Mouse (Mus musculus) liver, embryonic 14.5 days (tissue): ENCODE measurements at regions not wholly inside any gene's neighbourhood (a gene's known extent, or its start where the extent isn't known, plus 50 kb on each side); places are given as distances from the start of the nearest gene placed in this dataset.

Experiments
- CTCF ChIP-seq: IDR thresholded peaks from 2 replicates; pipeline ENCODE4 v1.5.1; 2016; ENCODE audit warnings: antibody characterized with exemption, low read depth, control low read depth
- EP300 ChIP-seq: IDR thresholded peaks from 2 replicates; pipeline ENCODE4 v1.6.1; 2016; ENCODE audit warnings: antibody characterized with exemption, low read depth

DNA sequence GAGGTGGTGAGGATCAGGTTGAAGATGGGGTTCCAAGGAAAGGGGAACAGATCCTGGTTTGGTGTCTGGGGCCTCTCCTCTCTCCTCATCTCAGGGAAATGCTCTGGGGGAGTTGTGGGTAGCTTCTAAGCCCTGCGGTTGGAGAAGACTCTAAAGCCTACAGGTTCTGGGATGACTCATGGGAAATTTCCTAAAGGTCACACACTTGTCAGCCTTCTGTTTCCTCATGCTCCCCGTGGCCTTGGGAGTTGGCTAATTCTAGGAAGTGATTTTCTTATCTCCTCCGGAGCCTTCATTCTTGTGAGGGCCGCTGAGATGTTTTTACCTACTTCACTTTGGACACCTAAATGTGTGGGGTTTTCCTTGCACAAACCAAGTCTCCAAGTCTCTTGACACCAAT is 279.2 kb downstream of the 4933412E24Rik start:
- TF ChIP-seq CTCF (no peak), EP300 (no peak)
